Mouse (Mus musculus) ES-Bruce4 (cell line): ENCODE data around the gene Cdk8. TPM values are rescaled to one million over a fixed set of nuclear protein-coding genes. Genes with fewer than 3 reads are reported as not detected.

Experiments used
- H3K27ac ChIP-seq: 2 replicates; pipeline ENCODE4 v1.5.1; 2012; ENCODE audit warnings: low read length, inconsistent platforms; ENCODE audit not compliant: insufficient read depth
- H3K27me3 ChIP-seq: 2 replicates; pipeline ENCODE4 v1.6.1; 2012; ENCODE audit warnings: mild to moderate bottlenecking, low read length, inconsistent platforms; ENCODE audit not compliant: control insufficient read depth, poor library complexity, insufficient read depth, severe bottlenecking
- H3K36me3 ChIP-seq: 2 replicates; pipeline ENCODE4 v1.6.1; 2012; ENCODE audit warnings: inconsistent platforms, mild to moderate bottlenecking, low read length, moderate library complexity; ENCODE audit not compliant: control insufficient read depth, poor library complexity, insufficient read depth, severe bottlenecking
- H3K4me1 ChIP-seq: one replicate; pipeline ENCODE4 v1.8.1; 2011; ENCODE audit warnings: low read length; ENCODE audit not compliant: control insufficient read depth, insufficient read depth
- H3K4me3 ChIP-seq: 2 replicates; pipeline ENCODE4 v1.5.1; 2011; ENCODE audit warnings: low read depth, mild to moderate bottlenecking, low read length
- H3K9ac ChIP-seq: 2 replicates; pipeline ENCODE4 v1.6.1; 2012; ENCODE audit warnings: low read depth, mild to moderate bottlenecking, inconsistent platforms; ENCODE audit not compliant: poor library complexity, severe bottlenecking
- H3K9me3 ChIP-seq: replicated peaks from 2 replicates; pipeline ENCODE4 v1.6.1; 2012; ENCODE audit warnings: mild to moderate bottlenecking, low read length, inconsistent platforms; ENCODE audit not compliant: control insufficient read depth, poor library complexity, insufficient read depth, severe bottlenecking
- CTCF ChIP-seq: IDR thresholded peaks from one replicate; pipeline ENCODE4 v1.8.1; 2011; ENCODE audit warnings: low read depth, low read length
- EP300 ChIP-seq: IDR thresholded peaks from 2 replicates; pipeline ENCODE4 v1.6.1; 2011; ENCODE audit warnings: low read depth, low read length; ENCODE audit not compliant: insufficient read depth
- POLR2A ChIP-seq: IDR thresholded peaks from one replicate; pipeline ENCODE4 v1.8.1; 2011; ENCODE audit warnings: low read length; ENCODE audit not compliant: insufficient read depth
- polyA plus RNA-seq: library from polyadenylated mRNA; stranded (reverse); fragments of >200 nt; gene quantifications from 2 replicates; pipeline ENCODE4 v1.2.4, GENCODE M21; 2011; ENCODE audit warnings: low read depth; ENCODE audit not compliant: missing spikeins, insufficient read depth, insufficient read length

Gene Cdk8
- polyA plus RNA-seq, 1 experiment = 81.2 TPM

DNA sequence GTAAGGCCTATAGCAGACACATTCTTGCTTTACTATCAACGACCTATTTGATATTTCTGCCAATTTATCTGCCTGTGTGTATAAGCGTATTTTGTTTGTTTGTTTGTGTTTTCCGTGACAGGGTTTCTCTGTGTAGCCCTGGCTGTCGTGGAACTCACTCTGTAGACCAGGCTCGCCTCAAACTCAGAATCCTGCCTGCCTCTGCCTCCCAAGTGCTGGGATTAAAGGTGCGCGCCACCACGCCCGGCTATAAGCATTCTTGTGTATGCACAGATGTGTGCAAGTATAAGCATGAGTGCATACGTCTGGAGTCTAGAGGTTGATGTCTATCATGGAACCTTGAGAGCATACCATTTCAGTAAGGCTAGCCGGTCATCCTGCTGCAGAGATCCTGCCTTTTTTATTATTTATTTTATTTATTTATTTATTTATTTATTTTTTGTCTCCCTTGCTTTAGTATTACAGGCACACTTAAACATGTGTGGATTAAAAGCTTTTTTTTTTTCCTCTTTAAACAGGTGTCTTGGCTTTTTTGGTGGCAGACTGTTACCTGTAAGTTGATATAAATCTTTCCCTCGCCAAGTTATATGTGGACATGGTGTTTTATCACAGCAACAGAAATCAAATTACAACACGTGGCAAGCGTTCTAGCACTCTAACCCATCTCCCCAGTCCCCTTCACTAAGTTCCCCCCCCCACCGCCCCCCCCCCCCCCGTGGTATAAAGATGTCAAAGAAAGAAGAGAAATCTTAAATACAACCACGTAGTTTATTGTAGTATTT, 970 bp upstream of the Cdk8 start:
- TF ChIP-seq EP300 (no peak), POLR2A (no peak), CTCF (no peak)
- H3K9ac ChIP-seq = peak overlapping the region; percentile 84
- no peaks in the 10 kb centered on the region for H3K36me3 ChIP-seq
- no peaks in the 10 kb centered on the region for H3K4me1 ChIP-seq
- no peak overlapping the region for H3K4me3 ChIP-seq
- no peaks in the 10 kb centered on the region for H3K9me3 ChIP-seq
- H3K27me3 ChIP-seq = no peaks in the 10 kb centered on the region
- H3K27ac ChIP-seq = no peak overlapping the region

- no peaks in the 10 kb centered on the region for H3K9me3 ChIP-seq
- H3K27me3 ChIP-seq = no peaks in the 10 kb centered on the region
- TF ChIP-seq POLR2A (no peak), EP300 (no peak), CTCF (no peak)
- H3K27ac ChIP-seq = no peak overlapping the region
- H3K4me1 ChIP-seq = no peaks in the 10 kb centered on the region
- H3K36me3 ChIP-seq = no peaks in the 10 kb centered on the region; the same call in 1 of the 2 replicates
- peak overlapping the region; percentile 85 for H3K4me3 ChIP-seq
- peak overlapping the region; percentile 84 for H3K9ac ChIP-seq
These were observed 596 bp downstream of the Cdk8 start for GRCm38 (mm10) chr5:146231655-146231996.

DNA sequence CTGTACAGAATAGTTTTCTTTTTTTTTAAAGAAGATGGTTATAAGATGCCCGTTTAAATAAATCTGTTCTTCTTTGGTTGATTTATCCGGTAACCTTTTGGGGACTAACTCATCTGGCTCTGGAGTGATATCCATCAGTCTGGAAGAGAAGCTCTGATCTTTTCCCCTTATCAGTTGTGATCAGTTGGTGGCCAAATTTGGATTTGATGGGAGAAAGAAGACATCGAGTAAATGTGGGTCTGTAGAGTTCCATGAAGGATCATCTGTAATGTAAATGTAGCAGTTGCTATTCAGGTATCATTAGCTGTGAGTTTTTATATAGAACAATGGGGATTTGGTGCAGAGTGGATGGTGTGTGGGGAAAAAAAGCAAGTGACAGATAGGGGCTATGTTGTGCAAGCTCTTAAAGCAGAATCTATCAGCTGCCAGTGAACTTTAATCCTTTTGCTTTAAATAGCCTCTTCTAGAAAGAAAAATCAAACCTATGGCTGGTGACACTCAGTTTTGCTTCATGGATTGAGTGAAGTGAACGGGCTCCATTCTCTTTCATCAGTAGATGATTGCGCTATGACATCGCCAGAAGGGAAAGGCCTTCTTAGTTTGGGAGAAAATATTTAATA, 1.1 kb downstream of the Cdk8 start:
- Histone ChIP-seq H3K9ac (peak overlapping the region; percentile 84), H3K27ac (no peak overlapping the region), H3K27me3 (no peaks in the 10 kb centered on the region), H3K36me3 (no peaks in the 10 kb centered on the region; the same call in 1 of the 2 replicates), H3K4me1 (no peaks in the 10 kb centered on the region), H3K4me3 (peak overlapping the region; percentile 85), H3K9me3 (no peaks in the 10 kb centered on the region)
- TF ChIP-seq CTCF (no peak), EP300 (no peak), POLR2A (no peak)

DNA sequence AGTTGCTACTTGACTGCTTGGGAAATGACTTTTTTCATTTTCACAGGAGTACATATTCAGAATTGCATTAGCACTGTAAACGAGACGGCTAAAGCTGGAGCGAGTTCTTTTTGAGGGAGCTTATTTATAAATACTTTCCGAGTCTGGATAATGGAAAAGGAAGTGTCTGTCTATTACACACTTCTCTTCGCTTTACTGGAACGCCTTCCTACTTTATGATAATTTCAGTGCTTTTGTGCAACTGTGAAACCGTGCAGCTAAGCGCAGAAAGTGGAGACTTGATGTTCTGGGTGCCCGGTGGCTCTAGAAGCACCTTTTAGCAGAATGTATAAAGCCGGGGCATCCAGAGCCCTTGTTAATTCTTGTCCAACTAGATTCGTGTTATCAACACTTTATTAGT, 1.8 kb downstream of the Cdk8 start:
- Histone ChIP-seq H3K9me3 (no peaks in the 10 kb centered on the region), H3K4me3 (no peak overlapping the region), H3K4me1 (no peaks in the 10 kb centered on the region), H3K9ac (no peak overlapping the region), H3K27me3 (no peaks in the 10 kb centered on the region), H3K36me3 (no peaks in the 10 kb centered on the region; the same call in 1 of the 2 replicates), H3K27ac (no peak overlapping the region)
- TF ChIP-seq CTCF = no peak
- TF ChIP-seq EP300 = no peak
- TF ChIP-seq POLR2A = no peak

DNA sequence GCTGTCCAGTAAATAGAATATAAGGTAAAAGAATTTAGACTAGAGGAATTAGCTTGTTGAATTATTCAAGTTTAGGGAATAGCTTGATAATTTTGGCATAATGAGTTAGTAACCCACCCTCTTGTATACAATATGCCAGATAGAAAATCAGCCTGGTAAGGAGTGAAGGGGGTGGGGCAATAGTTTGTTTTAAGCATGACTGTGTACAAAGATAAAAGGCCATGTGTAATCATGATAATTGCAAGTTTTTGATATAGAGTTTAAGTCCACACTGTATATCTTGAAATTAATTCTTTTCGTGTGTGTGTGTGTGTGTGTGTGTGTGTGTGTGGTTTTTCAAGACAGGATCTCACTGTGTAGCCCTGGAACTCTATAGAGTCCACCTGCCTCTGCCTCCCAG, 3.3 kb downstream of the Cdk8 start:
- no peak overlapping the region for H3K9ac ChIP-seq
- no peak overlapping the region for H3K4me3 ChIP-seq
- H3K27ac ChIP-seq = no peak overlapping the region
- no peaks in the 10 kb centered on the region; the same call in 1 of the 2 replicates for H3K36me3 ChIP-seq
- TF ChIP-seq EP300 (no peak), POLR2A (no peak), CTCF (no peak)
- no peaks in the 10 kb centered on the region for H3K27me3 ChIP-seq
- no peaks in the 10 kb centered on the region for H3K4me1 ChIP-seq
- no peaks in the 10 kb centered on the region for H3K9me3 ChIP-seq

DNA sequence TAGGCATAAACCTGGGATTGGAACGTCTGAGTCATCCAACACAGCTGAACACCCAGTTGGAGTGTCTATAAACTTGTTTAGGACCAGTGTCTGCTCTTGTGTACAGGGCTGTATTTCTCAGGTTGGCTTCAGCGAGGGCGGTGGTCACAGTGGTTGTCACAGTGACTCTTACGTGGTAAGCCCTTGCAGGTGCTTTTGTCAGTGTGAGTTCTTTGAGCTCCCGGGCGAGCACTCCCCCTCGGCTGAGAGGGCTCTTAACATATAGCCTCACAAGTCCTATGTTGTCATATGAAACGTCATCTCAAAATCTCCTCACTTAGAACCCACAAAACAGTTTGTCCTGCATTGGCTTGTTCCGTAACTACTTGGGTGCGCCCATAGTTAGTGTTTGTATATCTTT, 7.2 kb downstream of the Cdk8 start:
- TF ChIP-seq POLR2A (no peak), EP300 (no peak), CTCF (no peak)

More for the DNA sequence above, 7.2 kb downstream of the Cdk8 start:
- Histone ChIP-seq H3K9me3 (no peaks in the 10 kb centered on the region), H3K4me1 (no peaks in the 10 kb centered on the region), H3K36me3 (no peaks in the 10 kb centered on the region; the same call in 1 of the 2 replicates), H3K27ac (no peak overlapping the region), H3K4me3 (no peak overlapping the region), H3K27me3 (no peaks in the 10 kb centered on the region), H3K9ac (no peak overlapping the region)
